Mouse (Mus musculus) C2C12 (cell line): ENCODE measurements at regions not wholly inside any gene's neighbourhood (a gene's known extent, or its start where the extent isn't known, plus 50 kb on each side); places are given as distances from the start of the nearest gene placed in this dataset.

Source experiments
- H3K27me3 ChIP-seq: one replicate; pipeline ENCODE4 v1.6.1; 2011; ENCODE audit not compliant: control insufficient read depth, insufficient read depth, insufficient read length
- H3K36me3 ChIP-seq: one replicate; pipeline ENCODE4 v1.6.1; 2011; ENCODE audit not compliant: control insufficient read depth, insufficient read depth
- H3K4me3 ChIP-seq: one replicate; pipeline ENCODE4 v1.5.1; 2011; ENCODE audit warnings: mild to moderate bottlenecking, control low read depth; ENCODE audit not compliant: poor library complexity, insufficient read depth, severe bottlenecking
- H3K79me2 ChIP-seq: one replicate; pipeline ENCODE4 v1.6.1; 2011; ENCODE audit not compliant: control insufficient read depth, insufficient read depth
- H3K79me3 ChIP-seq: one replicate; pipeline ENCODE4 v1.6.1; 2011; ENCODE audit warnings: low read depth, control low read depth
- H3ac ChIP-seq: one replicate; pipeline ENCODE3; 2011; ENCODE audit warnings: low read depth; ENCODE audit not compliant: control insufficient read depth, insufficient read length
- CEBPB ChIP-seq: IDR thresholded peaks from one replicate; pipeline ENCODE4 v1.6.1; 2011; ENCODE audit warnings: low read depth, mild to moderate bottlenecking, control low read depth, moderate library complexity
- CTCF ChIP-seq: IDR thresholded peaks from one replicate; pipeline ENCODE4 v1.5.1; 2011; ENCODE audit not compliant: control insufficient read depth, insufficient read depth, insufficient read length
- FOSL1 ChIP-seq: IDR thresholded peaks from one replicate; pipeline ENCODE4 v1.8.0; 2011; ENCODE audit warnings: mild to moderate bottlenecking, low read length; ENCODE audit not compliant: poor library complexity, insufficient read depth, severe bottlenecking
- MAX ChIP-seq: IDR thresholded peaks from one replicate; pipeline ENCODE4 v1.6.1; 2011; ENCODE audit warnings: mild to moderate bottlenecking, control low read depth
- MYOD1 ChIP-seq: IDR thresholded peaks from one replicate; pipeline ENCODE4 v1.6.1; 2011; ENCODE audit warnings: low read depth; ENCODE audit not compliant: control insufficient read depth, insufficient read length
- MYOG ChIP-seq: IDR thresholded peaks from one replicate; pipeline ENCODE4 v1.6.1; 2011; ENCODE audit not compliant: control insufficient read depth, insufficient read length; ENCODE audit errors: extremely low read depth
- USF1 ChIP-seq: IDR thresholded peaks from one replicate; pipeline ENCODE4 v1.6.1; 2011; ENCODE audit warnings: low read depth, mild to moderate bottlenecking, control low read depth, moderate library complexity

- no peak for TF ChIP-seq MAX
- no peak for TF ChIP-seq FOSL1
- TF ChIP-seq USF1: no peak
- TF ChIP-seq MYOG: no peak
- no peak for TF ChIP-seq MYOD1
- TF ChIP-seq CEBPB: no peak
- no peak overlapping the region for H3ac ChIP-seq
- no peaks in the 10 kb centered on the region for H3K36me3 ChIP-seq
- H3K27me3 ChIP-seq: no peaks in the 10 kb centered on the region
- H3K4me3 ChIP-seq: no peak overlapping the region
- H3K79me3 ChIP-seq: no peaks in the 10 kb centered on the region
- H3K79me2 ChIP-seq: no peaks in the 10 kb centered on the region
These were observed 122.8 kb upstream of the Phyhipl start for GRCm38 (mm10) chr10:70778596-70778995.

- no peak overlapping the region for H3ac ChIP-seq
- H3K4me3 ChIP-seq: no peak overlapping the region
- no peak for TF ChIP-seq USF1
- no peaks in the 10 kb centered on the region for H3K79me3 ChIP-seq
- H3K27me3 ChIP-seq: no peaks in the 10 kb centered on the region
- H3K79me2 ChIP-seq: no peaks in the 10 kb centered on the region
- H3K36me3 ChIP-seq: no peaks in the 10 kb centered on the region
These were observed 118.8 kb upstream of the Phyhipl start for GRCm38 (mm10) chr10:70774571-70774970.

- H3ac ChIP-seq: no peak overlapping the region
- H3K79me2 ChIP-seq: no peaks in the 10 kb centered on the region
- H3K4me3 ChIP-seq: no peak overlapping the region
- H3K79me3 ChIP-seq: no peaks in the 10 kb centered on the region
- H3K27me3 ChIP-seq: no peaks in the 10 kb centered on the region
- no peaks in the 10 kb centered on the region for H3K36me3 ChIP-seq
- TF ChIP-seq CEBPB: no peak
- no peak for TF ChIP-seq MYOG
- TF ChIP-seq USF1: no peak
- TF ChIP-seq FOSL1: no peak
- no peak for TF ChIP-seq MAX
- no peak for TF ChIP-seq CTCF
- TF ChIP-seq MYOD1: no peak
These were observed 118.4 kb upstream of the Phyhipl start for GRCm38 (mm10) chr10:70774159-70774558.

GRCm38 (mm10) chr10:70767461-70767860 lies 111.7 kb upstream of the Phyhipl start:
- no peak overlapping the region for H3ac ChIP-seq
- no peaks in the 10 kb centered on the region for H3K36me3 ChIP-seq
- H3K27me3 ChIP-seq: no peaks in the 10 kb centered on the region
- TF ChIP-seq MYOG (no peak), USF1 (no peak), MYOD1 (no peak), CEBPB (no peak), FOSL1 (no peak), MAX (no peak), CTCF (no peak)
- no peak overlapping the region for H3K4me3 ChIP-seq
- no peaks in the 10 kb centered on the region for H3K79me3 ChIP-seq
- H3K79me2 ChIP-seq: no peaks in the 10 kb centered on the region

GRCm38 (mm10) chr10:70766869-70767268 lies 111.1 kb upstream of the Phyhipl start:
- Histone ChIP-seq H3ac (no peak overlapping the region), H3K4me3 (no peak overlapping the region), H3K36me3 (no peaks in the 10 kb centered on the region), H3K79me3 (no peaks in the 10 kb centered on the region), H3K27me3 (no peaks in the 10 kb centered on the region), H3K79me2 (no peaks in the 10 kb centered on the region)
- no peak for TF ChIP-seq MAX
- TF ChIP-seq USF1: no peak
- TF ChIP-seq CTCF: no peak
- no peak for TF ChIP-seq FOSL1
- TF ChIP-seq MYOG: no peak
- no peak for TF ChIP-seq MYOD1
- no peak for TF ChIP-seq CEBPB

- no peak overlapping the region for H3K4me3 ChIP-seq
- no peaks in the 10 kb centered on the region for H3K79me3 ChIP-seq
- no peak overlapping the region for H3ac ChIP-seq
- TF ChIP-seq MYOD1 (no peak), CTCF (no peak), FOSL1 (no peak), USF1 (no peak), MYOG (no peak), CEBPB (no peak), MAX (no peak)
- no peaks in the 10 kb centered on the region for H3K27me3 ChIP-seq
- H3K79me2 ChIP-seq: no peaks in the 10 kb centered on the region
- H3K36me3 ChIP-seq: no peaks in the 10 kb centered on the region
These were observed 110.7 kb upstream of the Phyhipl start for GRCm38 (mm10) chr10:70766450-70766849.
